Mouse (Mus musculus) testis, adult 2 months (tissue): ENCODE measurements around the gene Pfkm.

ENCODE experiments used
- CTCF ChIP-seq: fragments of 200-500 bp; IDR thresholded peaks from 2 replicates; pipeline ENCODE4 v1.5.1; 2012; ENCODE audit warnings: low read depth, mild to moderate bottlenecking, inconsistent platforms, low read length, moderate library complexity; ENCODE audit not compliant: control insufficient read depth, insufficient read depth, insufficient replicate concordance
- POLR2A ChIP-seq: fragments of 200-500 bp; IDR thresholded peaks from 2 replicates; pipeline ENCODE4 v1.6.1; 2012; ENCODE audit warnings: low read depth, mild to moderate bottlenecking, inconsistent platforms, low read length, moderate library complexity; ENCODE audit not compliant: control insufficient read depth

DNA sequence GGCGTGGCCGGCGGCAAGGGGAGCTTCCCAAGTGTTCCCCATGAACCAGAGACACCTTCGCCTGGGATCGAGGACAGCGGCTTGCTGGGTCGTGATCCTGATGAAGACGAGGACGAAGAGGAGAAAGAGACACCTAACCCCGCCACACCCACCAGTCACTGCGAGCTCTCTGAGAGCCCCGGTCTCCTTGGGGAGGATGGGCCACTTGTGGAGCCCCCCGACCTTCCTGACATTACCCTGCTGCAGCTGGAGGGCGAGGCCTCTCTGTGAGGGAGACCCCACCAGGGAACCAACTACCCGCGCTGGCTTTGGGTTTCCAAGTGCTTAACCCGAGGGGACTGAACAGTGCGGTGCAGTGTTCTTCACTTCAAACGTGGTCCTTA lies 76.2 kb downstream of the Pfkm start:
- TF ChIP-seq CTCF (no peak), POLR2A (no peak; the same call in 1 of the 2 replicates)
